Mouse (Mus musculus): Measurements from ENCODE around the gene Rabgap1l. TPM values are rescaled to one million over a fixed set of nuclear protein-coding genes. Genes with fewer than 3 reads are reported as not detected.

The Rabgap1l gene
- polyA plus RNA-seq, 1 experiment from 2014 or later: 27.6 TPM

DNA sequence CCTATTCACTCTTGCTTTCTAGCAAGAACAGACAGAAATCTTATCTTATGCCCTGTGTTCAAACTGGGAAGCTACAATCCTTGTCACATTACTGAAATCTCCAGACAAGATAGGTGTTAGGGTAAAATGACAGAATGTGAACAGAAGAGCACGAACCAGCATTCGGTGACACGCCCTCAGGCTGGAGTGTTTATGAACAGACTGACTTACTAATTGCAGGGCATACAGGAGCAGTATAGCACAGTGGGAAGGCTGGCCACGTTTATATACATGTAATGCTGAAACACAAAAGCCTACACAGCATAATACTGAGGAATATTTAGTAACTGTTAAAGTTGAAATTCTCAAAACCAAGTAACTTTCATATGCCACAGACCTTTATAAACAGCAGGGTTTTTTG, 440.7 kb downstream of the Rabgap1l start:
- no peak for ATAC-seq (ENCODE audit: low read depth)
- no peaks in the 10 kb centered on the region for H3K9me3 ChIP-seq (replicated peaks; ENCODE audit: control insufficient read depth, low read length)
- H3K4me2 ChIP-seq (ENCODE audit: low read depth, low read length): no peak overlapping the region
- H3K27me3 ChIP-seq (ENCODE audit: control insufficient read depth, insufficient read depth, low read depth, low read length): no peaks in the 10 kb centered on the region
- H3K4me1 ChIP-seq (ENCODE audit: control insufficient read depth, low read depth, low read length): no peaks in the 10 kb centered on the region; the same call in 1 of the 2 replicates
- no peak overlapping the region for H3K27ac ChIP-seq (ENCODE audit: low read length)
- H3K9ac ChIP-seq (ENCODE audit: low read depth, low read length): no peak overlapping the region
- no peak overlapping the region for H3K4me3 ChIP-seq (ENCODE audit: low read depth, low read length)
- H3K36me3 ChIP-seq (ENCODE audit: control insufficient read depth, insufficient read depth): no peaks in the 10 kb centered on the region
- WGBS (ENCODE audit: insufficient replicate concordance): 46% methylated on average over 4 of the region's 4 CpGs

DNA sequence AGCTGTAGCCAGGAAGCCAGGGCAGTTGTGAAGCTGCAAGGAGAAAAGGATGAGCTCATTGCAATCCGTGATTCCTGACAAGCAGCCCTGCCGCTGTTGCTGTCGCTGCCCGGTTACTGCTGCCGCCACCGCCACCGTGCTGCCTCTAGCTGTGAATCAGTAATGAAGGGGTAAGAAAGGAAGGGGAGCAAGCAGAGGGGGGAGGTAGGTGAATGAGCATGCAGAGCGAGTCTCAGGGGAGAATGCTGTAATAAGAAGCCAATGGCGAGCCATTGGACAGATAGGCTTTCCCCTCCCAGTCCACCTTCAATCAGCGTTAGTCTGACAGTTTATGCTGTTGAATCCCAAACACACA, 441.2 kb downstream of the Rabgap1l start:
- Histone ChIP-seq H3K4me1 (ENCODE audit: control insufficient read depth, low read depth, low read length) (no peaks in the 10 kb centered on the region; the same call in 1 of the 2 replicates), H3K27ac (ENCODE audit: low read length) (no peak overlapping the region), H3K4me2 (ENCODE audit: low read depth, low read length) (peak overlapping the region; percentile 46), H3K36me3 (ENCODE audit: control insufficient read depth, insufficient read depth) (no peaks in the 10 kb centered on the region), H3K9me3 (replicated peaks; ENCODE audit: control insufficient read depth, low read length) (no peaks in the 10 kb centered on the region), H3K9ac (ENCODE audit: low read depth, low read length) (0 out of 2 replicates have a peak overlapping the region, but pooled peaks have one; percentile 15), H3K27me3 (ENCODE audit: control insufficient read depth, insufficient read depth, low read depth, low read length) (no peaks in the 10 kb centered on the region), H3K4me3 (ENCODE audit: low read depth, low read length) (0 out of 2 replicates have a peak overlapping the region, but pooled peaks have one; percentile 8)
- 6% methylated on average over 10 of the region's 10 CpGs for WGBS (ENCODE audit: insufficient replicate concordance)
- no peak for ATAC-seq (ENCODE audit: low read depth)

DNA sequence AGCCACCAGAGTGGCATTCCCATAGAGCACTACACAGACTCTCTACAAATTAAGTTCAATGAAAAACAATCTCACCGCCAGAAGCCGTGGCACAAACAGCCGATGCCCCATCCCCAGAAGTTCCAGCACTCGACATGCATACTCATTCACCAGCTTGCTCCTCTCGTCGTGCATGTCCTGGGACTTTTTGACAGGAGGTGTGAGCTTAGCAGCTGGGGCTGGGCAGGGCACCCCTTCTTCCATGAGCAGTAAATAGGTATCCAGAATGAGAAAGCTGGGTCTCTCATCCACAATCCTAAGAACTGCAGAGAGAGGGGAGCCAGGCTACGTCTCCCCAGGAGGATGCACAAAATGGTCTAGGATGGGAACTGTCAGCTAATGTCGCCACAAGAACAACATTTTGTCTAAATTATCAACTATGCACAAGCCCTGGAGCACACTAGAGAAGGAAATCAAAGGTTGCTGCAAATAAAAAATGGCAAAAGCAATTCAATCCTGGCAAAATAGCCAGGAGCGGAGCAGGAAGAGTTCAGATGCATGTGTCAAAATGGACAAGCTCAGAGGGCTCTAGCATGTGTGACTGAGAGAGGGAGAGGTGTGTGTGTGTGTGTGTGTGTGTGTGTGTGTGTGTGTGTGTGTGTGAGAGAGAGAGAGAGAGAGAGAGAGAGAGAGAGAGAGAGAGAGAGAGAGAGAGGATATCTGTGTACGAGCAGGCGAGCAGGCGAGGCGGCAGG, 441.7 kb downstream of the Rabgap1l start:
- H3K4me1 ChIP-seq (ENCODE audit: control insufficient read depth, low read depth, low read length): no peaks in the 10 kb centered on the region; the same call in 1 of the 2 replicates
- no peak overlapping the region for H3K9ac ChIP-seq (ENCODE audit: low read depth, low read length)
- no peaks in the 10 kb centered on the region for H3K36me3 ChIP-seq (ENCODE audit: control insufficient read depth, insufficient read depth)
- H3K4me3 ChIP-seq (ENCODE audit: low read depth, low read length): no peak overlapping the region
- WGBS (ENCODE audit: insufficient replicate concordance): 41% methylated on average over 13 of the region's 13 CpGs
- no peak overlapping the region for H3K27ac ChIP-seq (ENCODE audit: low read length)
- no peak for ATAC-seq (ENCODE audit: low read depth)
- H3K9me3 ChIP-seq (replicated peaks; ENCODE audit: control insufficient read depth, low read length): no peaks in the 10 kb centered on the region
- H3K27me3 ChIP-seq (ENCODE audit: control insufficient read depth, insufficient read depth, low read depth, low read length): no peaks in the 10 kb centered on the region
- peak overlapping the region; percentile 46 for H3K4me2 ChIP-seq (ENCODE audit: low read depth, low read length)

- H3K27me3 ChIP-seq (ENCODE audit: control insufficient read depth, insufficient read depth, low read depth, low read length): no peaks in the 10 kb centered on the region
- H3K4me3 ChIP-seq (ENCODE audit: low read depth, low read length): no peak overlapping the region
- H3K27ac ChIP-seq (ENCODE audit: low read length): no peak overlapping the region
- no peaks in the 10 kb centered on the region; the same call in 1 of the 2 replicates for H3K4me1 ChIP-seq (ENCODE audit: control insufficient read depth, low read depth, low read length)
- ATAC-seq (ENCODE audit: low read depth): no peak
- no peaks in the 10 kb centered on the region for H3K36me3 ChIP-seq (ENCODE audit: control insufficient read depth, insufficient read depth)
- H3K4me2 ChIP-seq (ENCODE audit: low read depth, low read length): no peak overlapping the region
- no peak overlapping the region for H3K9ac ChIP-seq (ENCODE audit: low read depth, low read length)
- H3K9me3 ChIP-seq (replicated peaks; ENCODE audit: control insufficient read depth, low read length): no peaks in the 10 kb centered on the region
- WGBS (ENCODE audit: insufficient replicate concordance): 69% methylated on average over 2 of the region's 2 CpGs
Observed at GRCm38 (mm10) chr1:160340653-160341052, 452.4 kb downstream of the Rabgap1l start.

- H3K9me3 ChIP-seq (replicated peaks; ENCODE audit: control insufficient read depth, low read length): no peaks in the 10 kb centered on the region
- H3K4me2 ChIP-seq (ENCODE audit: low read depth, low read length): no peak overlapping the region
- H3K4me3 ChIP-seq (ENCODE audit: low read depth, low read length): no peak overlapping the region
- H3K9ac ChIP-seq (ENCODE audit: low read depth, low read length): no peak overlapping the region
- whole genome bisulfite sequencing (ENCODE audit: insufficient replicate concordance): 16% methylated on average over 4 of the region's 4 CpGs
- H3K4me1 ChIP-seq (ENCODE audit: control insufficient read depth, low read depth, low read length): no peaks in the 10 kb centered on the region; the same call in 1 of the 2 replicates
- no peaks in the 10 kb centered on the region for H3K27me3 ChIP-seq (ENCODE audit: control insufficient read depth, insufficient read depth, low read depth, low read length)
- H3K27ac ChIP-seq (ENCODE audit: low read length): no peak overlapping the region
- H3K36me3 ChIP-seq (ENCODE audit: control insufficient read depth, insufficient read depth): no peaks in the 10 kb centered on the region
- ATAC-seq (ENCODE audit: low read depth): no peak
Observed at GRCm38 (mm10) chr1:160339374-160339773, 453.6 kb downstream of the Rabgap1l start.

DNA sequence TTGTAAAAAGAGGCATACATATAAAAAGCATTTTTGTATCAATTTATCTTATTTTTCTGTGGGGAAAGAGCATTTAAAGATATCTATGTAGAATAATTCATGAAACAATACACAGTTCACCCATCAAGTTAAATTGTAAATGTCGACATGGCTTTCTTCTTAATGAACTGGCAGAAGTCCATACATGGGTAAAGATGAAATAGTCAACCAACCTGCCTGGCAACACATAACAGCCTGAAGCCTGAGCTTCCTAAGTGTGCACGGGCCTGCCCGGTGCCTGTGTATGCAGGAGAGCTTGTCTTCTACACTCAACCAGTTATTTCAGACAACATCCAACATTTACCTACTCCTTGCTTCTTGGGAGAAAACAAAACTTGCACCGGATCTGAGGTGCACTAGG, 458.2 kb downstream of the Rabgap1l start:
- Histone ChIP-seq H3K27ac (ENCODE audit: low read length) (no peak overlapping the region), H3K4me3 (ENCODE audit: low read depth, low read length) (no peak overlapping the region), H3K4me1 (ENCODE audit: control insufficient read depth, low read depth, low read length) (peaks cover 10% of the 10 kb centered on the region), H3K27me3 (ENCODE audit: control insufficient read depth, insufficient read depth, low read depth, low read length) (no peaks in the 10 kb centered on the region), H3K36me3 (ENCODE audit: control insufficient read depth, insufficient read depth) (no peaks in the 10 kb centered on the region), H3K4me2 (ENCODE audit: low read depth, low read length) (no peak overlapping the region), H3K9me3 (replicated peaks; ENCODE audit: control insufficient read depth, low read length) (no peaks in the 10 kb centered on the region), H3K9ac (ENCODE audit: low read depth, low read length) (no peak overlapping the region)
- no peak for ATAC-seq (ENCODE audit: low read depth)
- 80% methylated on average over 4 of the region's 4 CpGs for WGBS (ENCODE audit: insufficient replicate concordance)

GRCm38 (mm10) chr1:160330828-160331227, 462.2 kb downstream of the Rabgap1l start:
- ATAC-seq (ENCODE audit: low read depth): no peak
- Histone ChIP-seq H3K4me2 (ENCODE audit: low read depth, low read length) (peak overlapping the region; percentile 31; the same call in 1 of the 2 replicates), H3K4me3 (ENCODE audit: low read depth, low read length) (no peak overlapping the region), H3K9ac (ENCODE audit: low read depth, low read length) (no peak overlapping the region), H3K4me1 (ENCODE audit: control insufficient read depth, low read depth, low read length) (peaks cover 12% of the 10 kb centered on the region), H3K9me3 (replicated peaks; ENCODE audit: control insufficient read depth, low read length) (no peaks in the 10 kb centered on the region), H3K36me3 (ENCODE audit: control insufficient read depth, insufficient read depth) (no peaks in the 10 kb centered on the region), H3K27me3 (ENCODE audit: control insufficient read depth, insufficient read depth, low read depth, low read length) (no peaks in the 10 kb centered on the region), H3K27ac (ENCODE audit: low read length) (peak overlapping the region; percentile 35; the same call in 1 of the 2 replicates)
- 35% methylated on average over 1 of the region's 1 CpGs for WGBS (ENCODE audit: insufficient replicate concordance)

DNA sequence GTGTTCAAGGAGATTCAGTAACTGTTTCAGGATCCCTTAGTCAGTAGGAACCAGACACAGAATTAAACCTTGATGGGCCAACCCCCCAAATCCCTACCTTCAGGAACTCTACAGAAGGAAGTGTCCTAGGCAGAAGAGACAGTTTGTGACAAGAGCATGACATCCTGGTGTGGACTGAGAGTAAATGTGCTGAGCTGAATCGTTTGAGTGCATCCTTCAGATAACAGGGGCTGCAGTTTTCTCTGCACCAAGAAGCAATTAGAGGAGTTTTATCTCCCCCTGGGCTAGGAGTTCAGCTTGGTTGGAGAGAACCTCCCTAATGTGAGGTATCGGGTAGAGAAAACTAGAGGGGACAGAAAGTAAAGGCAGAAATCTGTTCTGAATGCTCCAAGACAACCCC, 462.8 kb downstream of the Rabgap1l start:
- Histone ChIP-seq H3K9me3 (replicated peaks; ENCODE audit: control insufficient read depth, low read length) (no peaks in the 10 kb centered on the region), H3K4me2 (ENCODE audit: low read depth, low read length) (peak overlapping the region; percentile 31), H3K27ac (ENCODE audit: low read length) (peak overlapping the region; percentile 35), H3K9ac (ENCODE audit: low read depth, low read length) (no peak overlapping the region), H3K27me3 (ENCODE audit: control insufficient read depth, insufficient read depth, low read depth, low read length) (no peaks in the 10 kb centered on the region), H3K4me3 (ENCODE audit: low read depth, low read length) (no peak overlapping the region), H3K36me3 (ENCODE audit: control insufficient read depth, insufficient read depth) (no peaks in the 10 kb centered on the region), H3K4me1 (ENCODE audit: control insufficient read depth, low read depth, low read length) (peaks cover 18% of the 10 kb centered on the region)
- WGBS (ENCODE audit: insufficient replicate concordance): 9% methylated on average over 2 of the region's 2 CpGs
- peak; percentile 82 for ATAC-seq (ENCODE audit: low read depth)

DNA sequence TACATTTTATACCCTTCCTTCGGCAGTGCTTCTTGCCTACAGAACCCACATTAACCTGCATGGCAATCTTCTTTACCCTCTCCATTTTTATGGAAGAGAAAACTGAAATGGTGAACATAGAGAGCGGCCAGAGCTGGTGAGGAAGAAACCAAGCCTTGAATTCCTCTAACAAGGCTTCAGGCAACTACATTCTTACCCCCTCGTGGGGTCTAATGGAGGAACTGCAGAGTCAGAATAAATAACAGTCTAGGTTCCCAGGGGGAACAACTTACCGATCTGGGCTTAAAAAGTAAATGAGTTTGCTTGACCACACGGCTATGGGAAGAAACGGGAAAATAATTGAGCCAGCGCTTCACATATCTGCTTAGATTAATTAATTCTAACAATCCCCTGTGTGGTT, 463.2 kb downstream of the Rabgap1l start:
- H3K4me3 ChIP-seq (ENCODE audit: low read depth, low read length): no peak overlapping the region
- peak; percentile 40; the same call in 1 of the 2 replicates for ATAC-seq (ENCODE audit: low read depth)
- no peaks in the 10 kb centered on the region for H3K27me3 ChIP-seq (ENCODE audit: control insufficient read depth, insufficient read depth, low read depth, low read length)
- no peaks in the 10 kb centered on the region for H3K9me3 ChIP-seq (replicated peaks; ENCODE audit: control insufficient read depth, low read length)
- peak overlapping the region; percentile 31; the same call in 1 of the 2 replicates for H3K4me2 ChIP-seq (ENCODE audit: low read depth, low read length)
- H3K9ac ChIP-seq (ENCODE audit: low read depth, low read length): no peak overlapping the region
- peaks cover 23% of the 10 kb centered on the region for H3K4me1 ChIP-seq (ENCODE audit: control insufficient read depth, low read depth, low read length)
- peak overlapping the region; percentile 35 for H3K27ac ChIP-seq (ENCODE audit: low read length)
- WGBS (ENCODE audit: insufficient replicate concordance): 35% methylated on average over 7 of the region's 7 CpGs
- H3K36me3 ChIP-seq (ENCODE audit: control insufficient read depth, insufficient read depth): no peaks in the 10 kb centered on the region

Measured in liver, embryonic 16.5 days (tissue).